Mouse (Mus musculus): ENCODE results near the gene Trim24. TPM values are rescaled to one million over a fixed set of nuclear protein-coding genes. Genes with fewer than 3 reads are reported as not detected.

Trim24 gene
- polyA plus RNA-seq, 1 experiment from 2014 or later: 20.0 TPM

DNA sequence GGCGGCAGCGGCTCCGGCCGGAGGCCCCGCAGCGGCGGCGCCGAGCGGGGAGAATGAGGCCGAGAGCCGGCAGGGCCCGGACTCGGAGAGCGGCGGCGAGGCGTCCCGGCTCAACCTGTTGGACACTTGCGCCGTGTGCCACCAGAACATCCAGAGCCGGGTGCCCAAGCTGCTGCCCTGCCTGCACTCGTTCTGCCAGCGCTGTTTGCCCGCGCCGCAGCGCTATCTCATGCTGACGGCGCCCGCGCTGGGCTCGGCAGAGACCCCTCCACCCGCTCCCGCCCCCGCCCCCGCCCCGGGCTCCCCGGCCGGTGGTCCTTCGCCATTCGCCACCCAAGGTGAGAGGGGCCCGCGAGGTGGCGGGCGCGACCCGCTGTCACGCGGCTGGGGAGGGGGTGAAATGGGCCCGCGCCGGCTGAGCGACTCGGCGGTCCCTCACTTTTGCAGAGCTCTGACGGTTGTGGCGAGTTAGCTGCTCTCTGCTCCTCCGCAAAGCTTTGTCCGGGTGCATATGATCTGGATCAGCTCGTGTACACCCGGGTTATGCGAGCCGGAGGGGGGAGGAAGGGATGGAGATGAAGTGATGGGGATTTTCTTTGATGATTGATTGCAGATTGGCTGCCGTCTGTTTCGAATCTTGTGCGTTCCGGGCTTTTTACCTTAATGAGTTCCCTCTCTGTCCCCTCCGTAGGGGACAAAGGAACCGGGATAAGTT lies 683 bp downstream of the Trim24 start:
- Histone ChIP-seq H3K4me3 (ENCODE audit: low read depth, low read length) (peak overlapping the region; percentile 84), H3K4me1 (ENCODE audit: insufficient read depth) (no peaks in the 10 kb centered on the region), H3K9ac (peak overlapping the region; percentile 93), H3K9me3 (ENCODE audit: low read depth, low read length) (peaks cover 36% of the 10 kb centered on the region), H3K27me3 (ENCODE audit: insufficient read depth, low read length) (no peaks in the 10 kb centered on the region), H3K36me3 (ENCODE audit: insufficient read depth) (peaks cover 3% of the 10 kb centered on the region; the same call in 1 of the 2 replicates), H3K4me2 (peak overlapping the region; percentile 59), H3K27ac (ENCODE audit: low read depth) (peak overlapping the region; percentile 98)
- DNase-seq: peak; percentile 74
- 0 out of 2 replicates have a peak, but pooled peaks have one; percentile 6 for TF ChIP-seq CTCF (IDR thresholded peaks at IDR 0.05; ENCODE audit: low read depth)
- peak; percentile 52 for ATAC-seq (ENCODE audit: insufficient read depth)
- WGBS: under 1% methylated on average over 70 of the region's 70 CpGs

DNA sequence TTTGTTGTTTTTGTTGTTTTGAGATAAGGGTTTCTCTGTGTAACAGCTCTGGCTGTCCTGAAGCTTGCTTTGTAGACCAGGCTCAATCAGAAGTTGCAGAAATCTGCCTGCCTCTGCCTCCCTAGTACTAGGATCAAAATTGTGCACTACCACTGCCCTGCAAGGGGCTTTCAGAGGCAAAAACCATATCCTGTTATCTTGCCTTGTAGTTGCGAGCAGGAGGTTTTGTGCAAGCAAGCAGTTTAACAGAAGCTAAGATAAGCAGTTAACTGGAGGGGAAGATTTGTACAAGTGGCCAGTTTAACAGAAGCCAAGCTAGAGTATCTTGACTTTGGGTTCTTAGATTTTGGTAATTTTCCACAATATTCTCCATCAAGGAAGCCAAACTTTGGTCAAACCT lies 2.2 kb downstream of the Trim24 start:
- H3K27me3 ChIP-seq (ENCODE audit: insufficient read depth, low read length): no peaks in the 10 kb centered on the region
- DNase-seq: peak; percentile 29
- ATAC-seq (ENCODE audit: insufficient read depth): no peak
- TF ChIP-seq CTCF (IDR thresholded peaks at IDR 0.05; ENCODE audit: low read depth): no peak
- H3K9me3 ChIP-seq (ENCODE audit: low read depth, low read length): peaks cover 40% of the 10 kb centered on the region
- no peak overlapping the region for H3K4me3 ChIP-seq (ENCODE audit: low read depth, low read length)
- no peak overlapping the region for H3K9ac ChIP-seq
- no peak overlapping the region for H3K27ac ChIP-seq (ENCODE audit: low read depth)
- no peak overlapping the region for H3K4me2 ChIP-seq
- H3K4me1 ChIP-seq (ENCODE audit: insufficient read depth): no peaks in the 10 kb centered on the region
- 93% methylated on average over 1 of the region's 1 CpGs for WGBS
- H3K36me3 ChIP-seq (ENCODE audit: insufficient read depth): peaks cover 14% of the 10 kb centered on the region; the same call in 1 of the 2 replicates

DNA sequence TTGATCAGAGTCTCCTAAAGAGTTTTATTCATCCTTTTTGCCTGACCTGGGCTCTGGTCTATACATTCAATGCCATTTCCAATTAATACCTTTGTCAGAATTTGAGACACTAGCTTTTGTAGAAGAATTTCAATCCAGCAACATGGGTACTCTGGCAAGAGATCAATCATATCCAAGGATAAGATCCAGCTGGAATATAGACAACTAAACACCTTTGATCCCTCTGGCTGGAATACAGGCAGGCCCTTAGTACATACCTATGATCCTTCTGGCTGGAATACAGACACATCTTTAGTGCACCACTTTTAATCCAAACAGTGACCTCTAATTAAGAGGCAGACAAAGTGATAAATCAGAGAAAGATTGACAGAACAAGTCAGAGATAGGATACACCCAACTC lies 3.1 kb downstream of the Trim24 start:
- H3K4me2 ChIP-seq: no peak overlapping the region
- peaks cover 40% of the 10 kb centered on the region for H3K9me3 ChIP-seq (ENCODE audit: low read depth, low read length)

DNA sequence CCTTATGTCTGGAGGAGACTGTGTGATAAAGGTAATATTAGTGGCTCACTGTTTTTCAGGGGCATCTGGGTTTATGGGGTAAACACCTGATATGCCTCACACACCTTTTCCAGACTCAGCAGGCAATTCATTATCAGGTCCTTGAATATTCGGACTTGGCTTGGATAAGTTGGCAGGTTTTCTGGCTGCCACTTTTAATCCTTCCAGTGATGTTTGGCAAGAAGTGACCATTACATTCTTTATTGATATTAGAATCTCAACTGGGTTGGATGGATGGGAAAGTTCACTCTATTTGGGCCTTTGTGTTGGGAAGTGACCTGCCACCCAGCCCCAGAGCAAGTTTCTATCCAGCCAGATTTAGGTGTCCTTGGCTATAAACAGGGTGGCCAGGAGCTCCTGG lies 7.6 kb downstream of the Trim24 start:
- DNase-seq (no peak), ATAC-seq (ENCODE audit: insufficient read depth) (no peak)
- H3K36me3 ChIP-seq (ENCODE audit: insufficient read depth): peaks cover 19% of the 10 kb centered on the region; the same call in 1 of the 2 replicates
- TF ChIP-seq CTCF (IDR thresholded peaks at IDR 0.05; ENCODE audit: low read depth): no peak
- H3K4me1 ChIP-seq (ENCODE audit: insufficient read depth): no peaks in the 10 kb centered on the region
- no peaks in the 10 kb centered on the region for H3K27me3 ChIP-seq (ENCODE audit: insufficient read depth, low read length)
- no peak overlapping the region for H3K27ac ChIP-seq (ENCODE audit: low read depth)
- peaks cover 35% of the 10 kb centered on the region for H3K9me3 ChIP-seq (ENCODE audit: low read depth, low read length)
- no peak overlapping the region for H3K4me2 ChIP-seq
- 67% methylated on average over 1 of the region's 1 CpGs for WGBS
- no peak overlapping the region for H3K9ac ChIP-seq
- no peak overlapping the region for H3K4me3 ChIP-seq (ENCODE audit: low read depth, low read length)

More for the DNA sequence above, 3.1 kb downstream of the Trim24 start:
- no peaks in the 10 kb centered on the region for H3K27me3 ChIP-seq (ENCODE audit: insufficient read depth, low read length)
- peaks cover 14% of the 10 kb centered on the region; the same call in 1 of the 2 replicates for H3K36me3 ChIP-seq (ENCODE audit: insufficient read depth)
- no peak overlapping the region for H3K27ac ChIP-seq (ENCODE audit: low read depth)
- H3K4me1 ChIP-seq (ENCODE audit: insufficient read depth): no peaks in the 10 kb centered on the region
- no peak for ATAC-seq (ENCODE audit: insufficient read depth)
- no peak overlapping the region for H3K9ac ChIP-seq
- no peak for TF ChIP-seq CTCF (IDR thresholded peaks at IDR 0.05; ENCODE audit: low read depth)
- H3K4me3 ChIP-seq (ENCODE audit: low read depth, low read length): no peak overlapping the region
- DNase-seq: no peak

DNA sequence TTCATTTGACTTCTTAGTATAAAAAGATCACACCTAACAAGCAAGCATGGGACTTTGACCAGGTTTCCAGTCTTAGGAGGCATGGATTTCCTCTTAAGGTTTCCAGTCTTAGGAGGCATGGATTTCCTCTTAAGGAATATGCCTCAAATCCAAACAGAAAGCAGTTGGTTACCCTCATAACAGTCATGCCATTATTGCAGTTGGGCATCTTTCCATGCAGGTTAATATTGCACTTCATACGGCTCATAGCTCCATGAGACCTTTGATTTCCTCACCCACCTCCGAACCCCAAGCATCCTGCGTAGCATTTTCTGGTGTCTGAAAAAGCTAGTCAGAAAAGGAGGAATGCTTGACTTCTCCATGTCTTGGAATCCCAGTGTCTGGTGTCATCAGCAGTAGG lies 10.0 kb downstream of the Trim24 start:
- no peak overlapping the region for H3K9ac ChIP-seq
- no peak for ATAC-seq (ENCODE audit: insufficient read depth)
- peaks cover 15% of the 10 kb centered on the region; the same call in 1 of the 2 replicates for H3K9me3 ChIP-seq (ENCODE audit: low read depth, low read length)
- H3K36me3 ChIP-seq (ENCODE audit: insufficient read depth): peaks cover 19% of the 10 kb centered on the region; the same call in 1 of the 2 replicates
- no peaks in the 10 kb centered on the region for H3K4me1 ChIP-seq (ENCODE audit: insufficient read depth)
- H3K4me3 ChIP-seq (ENCODE audit: low read depth, low read length): no peak overlapping the region
- TF ChIP-seq CTCF (IDR thresholded peaks at IDR 0.05; ENCODE audit: low read depth): no peak
- H3K27ac ChIP-seq (ENCODE audit: low read depth): no peak overlapping the region
- DNase-seq: no peak
- H3K27me3 ChIP-seq (ENCODE audit: insufficient read depth, low read length): no peaks in the 10 kb centered on the region
- 93% methylated on average over 3 of the region's 3 CpGs for WGBS
- no peak overlapping the region for H3K4me2 ChIP-seq

DNA sequence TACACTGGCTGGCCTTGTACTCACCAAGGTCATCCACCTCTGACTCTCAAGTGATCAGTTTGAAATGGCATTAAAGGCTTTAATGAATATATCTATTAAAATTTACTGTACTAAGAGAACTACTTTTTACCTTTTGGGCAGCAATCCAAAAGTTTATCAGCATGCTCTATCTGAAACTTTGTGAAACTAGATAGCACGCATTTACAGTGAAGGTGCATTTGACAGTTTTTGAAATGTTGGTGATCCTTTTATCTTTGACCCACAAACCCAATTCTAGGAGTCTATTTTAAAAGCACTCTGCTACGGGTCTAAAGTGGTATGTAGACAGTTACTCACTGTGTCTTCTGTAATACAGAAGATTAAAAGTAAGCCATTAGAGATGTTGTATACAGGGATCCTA lies 23.0 kb downstream of the Trim24 start:
- 78% methylated on average over 2 of the region's 2 CpGs for WGBS
- DNase-seq (no peak), ATAC-seq (ENCODE audit: insufficient read depth) (no peak)
- Histone ChIP-seq H3K9me3 (ENCODE audit: low read depth, low read length) (peaks cover 2% of the 10 kb centered on the region; the same call in 1 of the 2 replicates), H3K4me2 (no peak overlapping the region), H3K9ac (no peak overlapping the region), H3K36me3 (ENCODE audit: insufficient read depth) (0 out of 2 replicates have a peak, but pooled peaks cover 5% of the 10 kb centered on the region), H3K27me3 (ENCODE audit: insufficient read depth, low read length) (no peaks in the 10 kb centered on the region), H3K27ac (ENCODE audit: low read depth) (no peak overlapping the region), H3K4me3 (ENCODE audit: low read depth, low read length) (no peak overlapping the region), H3K4me1 (ENCODE audit: insufficient read depth) (no peaks in the 10 kb centered on the region)
- no peak for TF ChIP-seq CTCF (IDR thresholded peaks at IDR 0.05; ENCODE audit: low read depth)

DNA sequence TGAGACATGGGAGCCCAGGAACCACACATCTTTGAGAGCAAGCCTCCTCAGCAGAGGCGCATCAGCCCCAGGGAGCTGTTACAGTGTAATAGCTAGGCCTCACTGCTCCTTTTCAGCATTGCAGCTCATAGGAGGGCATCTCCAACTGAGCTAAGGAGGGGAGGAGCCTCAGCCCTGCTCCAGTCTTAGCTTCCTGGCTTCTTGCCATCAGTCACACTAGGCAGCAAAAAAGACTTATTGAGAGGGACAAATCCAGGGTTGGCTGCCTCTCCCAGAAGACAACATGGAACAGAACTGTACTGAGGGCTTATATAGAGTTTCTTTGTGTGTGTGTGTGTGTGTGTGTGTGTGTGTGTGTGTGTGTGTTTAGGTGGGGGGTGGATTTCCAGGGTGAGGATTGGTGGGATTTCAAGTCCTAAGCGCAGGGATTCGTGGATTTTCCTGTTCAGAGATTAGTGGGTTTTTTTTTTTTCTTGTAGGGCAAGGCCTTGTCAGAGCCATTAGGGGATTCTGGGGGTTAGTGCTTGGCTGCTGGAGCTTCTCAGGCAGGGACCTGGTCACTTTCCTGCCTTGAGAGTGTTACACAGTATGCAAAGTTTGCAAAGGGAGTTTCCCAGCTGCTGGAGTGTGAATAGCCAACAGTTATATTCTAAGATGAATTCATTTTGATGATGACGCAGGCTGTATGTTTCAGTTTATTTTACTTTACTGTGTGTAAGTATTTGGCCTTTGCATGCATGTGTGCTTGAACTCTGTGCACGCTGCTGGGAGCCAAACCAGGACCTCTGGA lies 25.2 kb downstream of the Trim24 start:
- Histone ChIP-seq H3K27ac (ENCODE audit: low read depth) (peak overlapping the region; percentile 61; the same call in 1 of the 2 replicates), H3K4me2 (no peak overlapping the region), H3K36me3 (ENCODE audit: insufficient read depth) (0 out of 2 replicates have a peak, but pooled peaks cover 5% of the 10 kb centered on the region), H3K27me3 (ENCODE audit: insufficient read depth, low read length) (no peaks in the 10 kb centered on the region), H3K9me3 (ENCODE audit: low read depth, low read length) (peaks cover 2% of the 10 kb centered on the region; the same call in 1 of the 2 replicates), H3K9ac (no peak overlapping the region), H3K4me1 (ENCODE audit: insufficient read depth) (no peaks in the 10 kb centered on the region), H3K4me3 (ENCODE audit: low read depth, low read length) (no peak overlapping the region)
- DNase-seq (peak; percentile 95), ATAC-seq (ENCODE audit: insufficient read depth) (peak; percentile 97)
- no peak for TF ChIP-seq CTCF (IDR thresholded peaks at IDR 0.05; ENCODE audit: low read depth)
- 58% methylated on average over 5 of the region's 5 CpGs for WGBS

Data from lung, embryonic 14.5 days (tissue).